In the genomic region with DNA sequence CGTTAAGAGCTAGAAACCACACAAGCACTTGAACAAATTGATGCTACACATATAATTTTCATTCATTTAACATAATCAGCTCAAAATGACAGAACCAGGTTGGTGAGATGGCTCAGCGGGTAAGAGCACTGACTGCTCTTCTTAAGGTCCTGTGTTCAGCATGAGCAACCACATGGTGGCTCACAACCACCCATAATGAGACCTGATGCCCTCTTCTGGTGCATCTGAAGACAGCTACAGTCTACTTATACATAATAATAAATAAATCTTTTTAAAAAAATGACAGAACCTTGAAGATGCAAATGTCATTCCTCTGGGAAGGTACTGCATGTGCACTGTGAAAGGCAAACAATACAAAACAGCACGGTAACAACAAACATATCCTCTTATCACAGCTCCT, we compare ENCODE assay signal across 1 mouse cellular context.
TF ChIP-seq lines count a peak whose summit lies in the region.

No protein-coding gene starts in this region.

TF ChIP-seq in CH12.LX, 34 proteins besides CTCF, POLR2A, EP300 and RAD21 (continued from another document):
- TF ChIP-seq NRF1 (IDR thresholded peaks at IDR 0.05; ENCODE audit: low read depth, low read length) (no peak), E2F4 (IDR thresholded peaks at IDR 0.05; ENCODE audit: insufficient replicate concordance, low read depth, low read length) (no peak), ZNF384 (IDR thresholded peaks at IDR 0.05; ENCODE audit: low read depth, low read length) (0 out of 2 replicates have a peak, but pooled peaks have one; percentile 8), MYC (IDR thresholded peaks at IDR 0.05; ENCODE audit: low read depth, low read length) (0 out of 2 replicates have a peak, but pooled peaks have one; percentile 15)
